25 mouse cellular contexts compared by ENCODE assay signal in genomic region chr1:65544219-65544864, GRCm38 (mm10).
DNase-seq lines count a peak whose midpoint lies in the region; ATAC-seq and TF ChIP-seq lines count a peak whose summit lies in the region.
"Had no signal": no experiment of that assay in that cellular context is flagged by ENCODE, and none has a peak within 500 bp of the region (broad histone marks: within the 10 kb centered on the region; RNA-seq: fewer than 3 reads in every experiment).

No protein-coding gene starts in this region.

- 26% methylated on average over 5 of the region's 5 CpGs for WGBS in forebrain, embryonic 13.5 days
- WGBS in forebrain, embryonic 10.5 days: 82% methylated on average over 5 of the region's 5 CpGs
- 42% methylated on average over 5 of the region's 5 CpGs for WGBS in midbrain, embryonic 13.5 days
- WGBS in midbrain, embryonic 11.5 days: 71% methylated on average over 5 of the region's 5 CpGs
- WGBS in forebrain, postnatal 0 days: 17% methylated on average over 5 of the region's 5 CpGs
- 89% methylated on average over 5 of the region's 5 CpGs for WGBS in embryonic facial prominence, embryonic 10.5 days
- 71% methylated on average over 5 of the region's 5 CpGs for WGBS in liver, embryonic 12.5 days (ENCODE audit: insufficient replicate concordance)

- H3K9me3 ChIP-seq in forebrain, embryonic 13.5 days (replicated peaks): no peaks in the 10 kb centered on the region
- no peaks in the 10 kb centered on the region for H3K9me3 ChIP-seq in forebrain, embryonic 10.5 days
- no peaks in the 10 kb centered on the region for H3K9me3 ChIP-seq in midbrain, embryonic 13.5 days
- H3K9me3 ChIP-seq in midbrain, embryonic 11.5 days (ENCODE audit: control insufficient read depth, low read length): no peaks in the 10 kb centered on the region
- H3K9me3 ChIP-seq in forebrain, postnatal 0 days (ENCODE audit: low read length): no peaks in the 10 kb centered on the region
- H3K9me3 ChIP-seq in embryonic facial prominence, embryonic 10.5 days: no peaks in the 10 kb centered on the region
- H3K9me3 ChIP-seq in liver, embryonic 12.5 days (replicated peaks): 0 out of 2 replicates have a peak, but pooled peaks cover 2% of the 10 kb centered on the region
- H3K9me3 ChIP-seq: G1E; heart, embryonic 12.5 days; liver, embryonic 15.5 days; lung, embryonic 15.5 days; neural tube, embryonic 13.5 days had no signal

- no peaks in the 10 kb centered on the region for H3K27me3 ChIP-seq in forebrain, embryonic 13.5 days
- H3K27me3 ChIP-seq in forebrain, embryonic 10.5 days (ENCODE audit: poor library complexity, severe bottlenecking): no peaks in the 10 kb centered on the region
- H3K27me3 ChIP-seq in midbrain, embryonic 13.5 days: no peaks in the 10 kb centered on the region
- no peaks in the 10 kb centered on the region for H3K27me3 ChIP-seq in midbrain, embryonic 11.5 days (ENCODE audit: control insufficient read depth, insufficient read depth, low read length)
- H3K27me3 ChIP-seq in forebrain, postnatal 0 days (ENCODE audit: insufficient read depth, low read length): no peaks in the 10 kb centered on the region
- H3K27me3 ChIP-seq in embryonic facial prominence, embryonic 10.5 days (replicated peaks; ENCODE audit: low read depth, poor library complexity, severe bottlenecking): no peaks in the 10 kb centered on the region
- no peaks in the 10 kb centered on the region for H3K27me3 ChIP-seq in liver, embryonic 12.5 days (replicated peaks)
- H3K27me3 ChIP-seq: heart, embryonic 12.5 days; liver, embryonic 15.5 days; lung, embryonic 15.5 days; neural tube, embryonic 13.5 days; Patski had no signal

- no peak overlapping the region for H3K27ac ChIP-seq in forebrain, embryonic 13.5 days
- no peak overlapping the region for H3K27ac ChIP-seq in forebrain, embryonic 10.5 days
- H3K27ac ChIP-seq in midbrain, embryonic 13.5 days: no peak overlapping the region
- no peak overlapping the region for H3K27ac ChIP-seq in midbrain, embryonic 11.5 days (ENCODE audit: low read depth, low read length)
- no peak overlapping the region for H3K27ac ChIP-seq in forebrain, postnatal 0 days (ENCODE audit: low read depth, low read length)
- no peak overlapping the region for H3K27ac ChIP-seq in embryonic facial prominence, embryonic 10.5 days (replicated peaks)
- H3K27ac ChIP-seq in liver, embryonic 12.5 days: no peak overlapping the region
- H3K27ac ChIP-seq: heart, adult 2 months; liver, embryonic 15.5 days; lung, embryonic 15.5 days; neural tube, embryonic 13.5 days had no signal

- no peaks in the 10 kb centered on the region for H3K36me3 ChIP-seq in forebrain, embryonic 13.5 days (ENCODE audit: poor library complexity, severe bottlenecking)
- H3K36me3 ChIP-seq in forebrain, embryonic 10.5 days (replicated peaks): no peaks in the 10 kb centered on the region
- no peaks in the 10 kb centered on the region for H3K36me3 ChIP-seq in midbrain, embryonic 13.5 days
- no peaks in the 10 kb centered on the region for H3K36me3 ChIP-seq in midbrain, embryonic 11.5 days (ENCODE audit: control insufficient read depth, insufficient read depth, low read length)
- H3K36me3 ChIP-seq in forebrain, postnatal 0 days (ENCODE audit: insufficient read depth): no peaks in the 10 kb centered on the region
- no peaks in the 10 kb centered on the region for H3K36me3 ChIP-seq in embryonic facial prominence, embryonic 10.5 days (replicated peaks)
- H3K36me3 ChIP-seq in liver, embryonic 12.5 days: no peaks in the 10 kb centered on the region
- H3K36me3 ChIP-seq: G1E; heart, embryonic 12.5 days; liver, embryonic 15.5 days; lung, embryonic 15.5 days; neural tube, embryonic 13.5 days had no signal

- no peaks in the 10 kb centered on the region for H3K4me1 ChIP-seq in forebrain, embryonic 13.5 days
- H3K4me1 ChIP-seq in forebrain, embryonic 10.5 days: peaks cover 10% of the 10 kb centered on the region
- H3K4me1 ChIP-seq in midbrain, embryonic 13.5 days (replicated peaks): 0 out of 2 replicates have a peak, but pooled peaks cover 5% of the 10 kb centered on the region
- H3K4me1 ChIP-seq in midbrain, embryonic 11.5 days (ENCODE audit: control insufficient read depth, insufficient read depth, low read length): no peaks in the 10 kb centered on the region
- no peaks in the 10 kb centered on the region for H3K4me1 ChIP-seq in forebrain, postnatal 0 days (ENCODE audit: insufficient read depth)
- no peaks in the 10 kb centered on the region for H3K4me1 ChIP-seq in embryonic facial prominence, embryonic 10.5 days
- H3K4me1 ChIP-seq in liver, embryonic 12.5 days: no peaks in the 10 kb centered on the region
- H3K4me1 ChIP-seq: heart, embryonic 12.5 days; liver, embryonic 15.5 days; lung, embryonic 15.5 days; neural tube, embryonic 13.5 days had no signal

- peak; percentile 57 for ATAC-seq in forebrain, embryonic 13.5 days
- 0 out of 2 replicates have a peak, but pooled peaks have one; percentile 20 for ATAC-seq in midbrain, embryonic 13.5 days
- no peak for ATAC-seq in midbrain, embryonic 11.5 days (ENCODE audit: low FRiP score)
- ATAC-seq in forebrain, postnatal 0 days: peak; percentile 58
- ATAC-seq in liver, embryonic 12.5 days: no peak
- ATAC-seq: intestine, postnatal 0 days; Patski had no signal

- no peak overlapping the region for H3K4me3 ChIP-seq in forebrain, embryonic 13.5 days
- no peak overlapping the region for H3K4me3 ChIP-seq in forebrain, embryonic 10.5 days
- H3K4me3 ChIP-seq in midbrain, embryonic 13.5 days (replicated peaks): no peak overlapping the region
- no peak overlapping the region for H3K4me3 ChIP-seq in midbrain, embryonic 11.5 days (ENCODE audit: low read depth, low read length)
- H3K4me3 ChIP-seq in forebrain, postnatal 0 days (ENCODE audit: low read depth, low read length): no peak overlapping the region
- no peak overlapping the region for H3K4me3 ChIP-seq in embryonic facial prominence, embryonic 10.5 days
- H3K4me3 ChIP-seq in liver, embryonic 12.5 days: no peak overlapping the region
- H3K4me3 ChIP-seq: heart, adult 2 months; heart, embryonic 12.5 days; liver, embryonic 15.5 days; lung, embryonic 15.5 days; neural tube, embryonic 13.5 days had no signal

- H3K9ac ChIP-seq in forebrain, embryonic 13.5 days: no peak overlapping the region
- H3K9ac ChIP-seq in midbrain, embryonic 13.5 days (replicated peaks): no peak overlapping the region
- H3K9ac ChIP-seq in midbrain, embryonic 11.5 days (ENCODE audit: low read length): no peak overlapping the region
- no peak overlapping the region for H3K9ac ChIP-seq in forebrain, postnatal 0 days
- H3K9ac ChIP-seq in liver, embryonic 12.5 days: no peak overlapping the region
- H3K9ac ChIP-seq: heart, embryonic 12.5 days; liver, embryonic 15.5 days; lung, embryonic 15.5 days; neural tube, embryonic 13.5 days had no signal

- H3K4me2 ChIP-seq in forebrain, embryonic 13.5 days: no peak overlapping the region
- no peak overlapping the region for H3K4me2 ChIP-seq in midbrain, embryonic 13.5 days (replicated peaks)
- no peak overlapping the region for H3K4me2 ChIP-seq in midbrain, embryonic 11.5 days
- no peak overlapping the region for H3K4me2 ChIP-seq in forebrain, postnatal 0 days (ENCODE audit: low read depth)
- H3K4me2 ChIP-seq in liver, embryonic 12.5 days: no peak overlapping the region
- H3K4me2 ChIP-seq: heart, embryonic 12.5 days; liver, embryonic 15.5 days; lung, embryonic 15.5 days; neural tube, embryonic 13.5 days had no signal

- no peak for DNase-seq in forebrain, embryonic 10.5 days (ENCODE audit: extremely low spot score, low spot score)
- DNase-seq in midbrain, embryonic 11.5 days (ENCODE audit: low spot score, missing footprints): no peak
- DNase-seq in brain, adult 2 months (ENCODE audit: low read depth, low spot score): peak; percentile 40
- DNase-seq in forebrain, postnatal 0 days: peak; percentile 18
- DNase-seq in embryonic facial prominence, embryonic 10.5 days (ENCODE audit: low spot score): no peak
- DNase-seq: adrenal gland, postnatal 25 days; cerebellum, adult 8-10 months; heart, adult 2 months; heart, postnatal 4 days; kidney, adult 9 months; kidney, postnatal 25 days; liver; right cerebral cortex, adult 18-20 months; spleen, adult 18-20 months; thymus, postnatal 14 days had no signal

- no peak for TF ChIP-seq CTCF in forebrain, postnatal 0 days (IDR thresholded peaks at IDR 0.05; ENCODE audit: low read depth)

Comparison
In these comparisons a context has a peak if more than half of its experiments do, and no peak if none do; other contexts are left out.
1. ATAC-seq: peak in forebrain, embryonic 13.5 days (single experiment), midbrain, embryonic 13.5 days (single experiment) and forebrain, postnatal 0 days (single experiment); none in midbrain, embryonic 11.5 days (single experiment) and liver, embryonic 12.5 days (single experiment).
2. DNase-seq: peak in brain, adult 2 months (single experiment) and forebrain, postnatal 0 days (single experiment); none in forebrain, embryonic 10.5 days (single experiment), midbrain, embryonic 11.5 days (single experiment) and embryonic facial prominence, embryonic 10.5 days (single experiment).